Mouse (Mus musculus): ENCODE measurements around the gene Gm8882. TPM values are rescaled to one million over a fixed set of nuclear protein-coding genes. Genes with fewer than 3 reads are reported as not detected.
"Not testable (repeated sequence)": the region's sequence is repeated elsewhere in the genome, so short reads cannot be mapped to it uniquely, and the experiment has no call there.

Gm8882 gene
- not detected in 2 replicates for polyA plus RNA-seq (2012; rRNA removed)

DNA sequence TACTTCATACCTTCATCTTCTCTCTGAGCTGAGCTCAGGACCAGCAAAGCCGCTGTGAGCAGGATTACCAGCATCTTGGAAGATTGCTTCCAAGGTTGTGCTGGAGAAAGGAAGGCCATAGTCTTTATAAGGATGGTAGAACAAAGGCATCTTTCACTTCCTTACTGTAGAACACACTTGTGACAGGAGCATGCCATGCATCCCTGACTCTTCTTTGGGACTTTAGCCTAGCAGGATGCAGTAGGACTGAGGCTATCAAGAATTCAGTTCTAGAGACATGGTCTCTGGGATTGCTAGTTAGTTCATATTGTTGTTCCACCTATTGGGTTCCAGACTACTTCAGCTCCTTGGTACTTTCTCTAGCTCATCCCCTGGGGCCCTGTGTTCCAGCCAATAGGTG, at the start of gene Gm8882:
Gm8882 (minus strand) TSS at position 101 of the 400 bp plus-strand sequence.
- H3K36me3 ChIP-seq (ENCODE audit: control insufficient read depth, insufficient read depth, low read length); H3K4me3 ChIP-seq (ENCODE audit: extremely low read depth, insufficient read depth, insufficient read length); H3K27me3 ChIP-seq (ENCODE audit: control insufficient read depth, insufficient read depth, low read length); H3K4me1 ChIP-seq (ENCODE audit: control insufficient read depth, insufficient read depth, insufficient read length); H3K27ac ChIP-seq (ENCODE audit: insufficient read depth, low read length); DNase-seq (ENCODE audit: low read depth in 1 of 2, low spot score in 2 of 2): not testable (repeated sequence)
- WGBS = 74% methylated on average over 1 of the region's 1 CpGs

- not testable (repeated sequence) for H3K4me1 ChIP-seq (ENCODE audit: control insufficient read depth, insufficient read depth, insufficient read length); H3K27ac ChIP-seq (ENCODE audit: insufficient read depth, low read length); H3K36me3 ChIP-seq (ENCODE audit: control insufficient read depth, insufficient read depth, low read length); DNase-seq (ENCODE audit: low read depth in 1 of 2, low spot score in 2 of 2); H3K27me3 ChIP-seq (ENCODE audit: control insufficient read depth, insufficient read depth, low read length); H3K4me3 ChIP-seq (ENCODE audit: extremely low read depth, insufficient read depth, insufficient read length)
Observed at GRCm38 (mm10) chr6:132314657-132315056, 49.3 kb downstream of the Gm8882 start, which contains the start of gene Prpmp5. Gene Prpmp5 (minus strand): TSS chr6:132314757.

Other genes starting within 250 kb of the Gm8882 start
- not detected in 2 replicates for gene Prb1, start 153.6 kb downstream of the Gm8882 start, polyA plus RNA-seq (2012; rRNA removed)
- not detected in 2 replicates for gene Prpmp5, start 49.4 kb downstream of the Gm8882 start, polyA plus RNA-seq (2012; rRNA removed)
- not detected in 2 replicates for gene Prh1, start 205.7 kb upstream of the Gm8882 start, polyA plus RNA-seq (2012; rRNA removed)
- gene Prp2, start 231.8 kb upstream of the Gm8882 start, polyA plus RNA-seq (2012; rRNA removed) = not detected in 2 replicates

All from spleen, adult 2 months (tissue).